Mouse (Mus musculus) large intestine, adult 2 months (tissue): ENCODE data around the gene Serpina3j. TPM values are rescaled to one million over a fixed set of nuclear protein-coding genes. Genes with fewer than 3 reads are reported as not detected.

Experiments used
- polyA plus RNA-seq: library from polyadenylated mRNA; depleted of rRNA; stranded (reverse); fragments of >200 nt; gene quantifications from 2 replicates; pipeline ENCODE4 v1.2.3, GENCODE M21; 2012; rRNA removed

The Serpina3j gene
- polyA plus RNA-seq, 1 experiment, result not detected

Other genes starting within 250 kb of the Serpina3j start
- not detected in 2 replicates for gene Serpina5, start 213.4 kb upstream of the Serpina3j start, polyA plus RNA-seq
- gene Serpina3a, start 201.8 kb upstream of the Serpina3j start, polyA plus RNA-seq, result not detected in 2 replicates
- not detected in 2 replicates for gene Serpina3b, start 186.6 kb upstream of the Serpina3j start, polyA plus RNA-seq
- 1.2 and 1.4 TPM in 2 replicates for gene Serpina3c, start 160.7 kb upstream of the Serpina3j start, polyA plus RNA-seq
- 2.5 and 2.6 TPM in 2 replicates for gene Serpina3f, start 100.0 kb upstream of the Serpina3j start, polyA plus RNA-seq
- 26.2 and 27.5 TPM in 2 replicates for gene Serpina3g, start 78.3 kb upstream of the Serpina3j start, polyA plus RNA-seq
- gene Serpina3i, start 51.4 kb upstream of the Serpina3j start, polyA plus RNA-seq, result 0.22 and 0.42 TPM in 2 replicates
- gene Serpina3k, start 23.9 kb downstream of the Serpina3j start, polyA plus RNA-seq, result 0.05 TPM in 1 of 2 replicates, not detected in the other
- 0.11 and 0.16 TPM in 2 replicates for gene Serpina3m, start 23.9 kb downstream of the Serpina3j start, polyA plus RNA-seq
- 22.7 and 28.5 TPM in 2 replicates for gene Serpina3n, start 92.2 kb downstream of the Serpina3j start, polyA plus RNA-seq
- not detected in 2 replicates for gene Gsc, start 158.8 kb downstream of the Serpina3j start, polyA plus RNA-seq